Mouse (Mus musculus): ENCODE results near the gene Pik3cg.

GRCm38 (mm10) chr12:32238433-32238832 is 30.0 kb upstream of the Pik3cg start:
- TF ChIP-seq POLR2A (IDR thresholded peaks at IDR 0.05; ENCODE audit: insufficient read length, low read depth) (no peak), POLR2AphosphoS2 (IDR thresholded peaks at IDR 0.05; ENCODE audit: insufficient read length, low read depth) (no peak), USF1 (IDR thresholded peaks at IDR 0.05; ENCODE audit: low read depth) (no peak), TCF12 (IDR thresholded peaks at IDR 0.05; ENCODE audit: insufficient read depth, poor library complexity, severe bottlenecking) (no peak), E2F4 (IDR thresholded peaks at IDR 0.05; ENCODE audit: insufficient read depth) (no peak)

All from myocyte (in vitro differentiated cells).